Mouse (Mus musculus) activated CD4-positive, CD25-positive, alpha-beta regulatory T cell, adult 4 months (primary cell): ENCODE measurements at regions not wholly inside any gene's neighbourhood (a gene's known extent, or its start where the extent isn't known, plus 50 kb on each side); places are given as distances from the start of the nearest gene placed in this dataset.

Source experiments
- ATAC-seq: one replicate; pipeline ENCODE4 v1.8.0; 2017

- ATAC-seq = no peak
Measured at GRCm38 (mm10) chr1:164622946-164623345, 164.8 kb upstream of the Atp1b1 start.

DNA sequence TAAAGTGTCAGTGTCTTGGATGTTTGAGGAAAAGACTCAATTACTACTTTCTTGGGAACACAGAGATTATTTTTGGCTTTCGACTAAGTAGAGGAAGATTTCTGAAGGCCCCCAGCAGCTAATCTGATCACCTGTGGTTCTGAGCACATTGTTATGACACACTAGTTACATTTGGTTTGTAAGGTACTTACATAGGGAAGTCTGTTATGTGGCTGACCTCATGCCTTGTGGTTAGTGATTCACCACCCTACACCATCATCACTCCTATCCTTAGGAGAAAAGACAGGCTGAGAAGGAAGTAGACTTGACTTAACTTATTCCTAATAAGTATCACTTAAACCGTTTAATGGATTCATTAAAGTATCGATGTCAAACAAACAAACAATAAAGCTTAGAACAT, 164.3 kb upstream of the Atp1b1 start:
- ATAC-seq = no peak

DNA sequence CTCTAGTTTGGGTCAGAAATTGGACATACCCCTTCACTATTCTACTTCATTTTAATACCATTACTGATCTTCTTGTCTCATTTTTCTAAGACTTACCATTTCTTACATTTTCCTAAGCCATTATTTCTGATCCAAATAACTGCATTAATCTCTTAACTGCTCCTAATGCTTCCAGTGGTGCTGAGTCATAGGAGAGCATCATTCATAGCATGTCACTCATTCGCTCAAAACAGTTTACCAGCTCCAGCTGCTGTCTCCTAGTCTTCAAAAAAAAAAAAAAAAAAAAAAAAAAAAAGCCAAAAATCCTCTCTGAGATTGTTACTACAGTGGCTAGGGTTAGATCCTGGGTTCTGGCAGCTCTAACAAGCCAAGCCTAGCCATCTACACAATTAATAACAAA, 162.0 kb upstream of the Atp1b1 start:
- no peak for ATAC-seq

DNA sequence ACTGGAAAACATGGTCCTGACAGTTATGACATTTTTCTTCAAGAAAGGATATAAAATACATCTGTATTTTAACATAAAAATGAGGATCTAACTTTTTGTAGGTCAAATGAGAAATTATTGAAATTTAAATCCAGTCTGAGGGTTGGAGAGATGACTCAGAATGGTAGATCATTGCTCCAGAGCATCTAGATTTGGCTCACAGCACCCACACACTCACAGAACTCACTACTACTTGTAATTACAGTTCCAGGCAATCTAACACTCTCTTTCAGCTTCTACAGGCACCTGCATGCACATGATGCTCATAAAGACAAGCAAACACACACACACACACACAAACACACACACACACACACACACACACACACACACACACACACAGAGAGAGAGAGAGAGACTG, 159.7 kb upstream of the Atp1b1 start:
- no peak for ATAC-seq

DNA sequence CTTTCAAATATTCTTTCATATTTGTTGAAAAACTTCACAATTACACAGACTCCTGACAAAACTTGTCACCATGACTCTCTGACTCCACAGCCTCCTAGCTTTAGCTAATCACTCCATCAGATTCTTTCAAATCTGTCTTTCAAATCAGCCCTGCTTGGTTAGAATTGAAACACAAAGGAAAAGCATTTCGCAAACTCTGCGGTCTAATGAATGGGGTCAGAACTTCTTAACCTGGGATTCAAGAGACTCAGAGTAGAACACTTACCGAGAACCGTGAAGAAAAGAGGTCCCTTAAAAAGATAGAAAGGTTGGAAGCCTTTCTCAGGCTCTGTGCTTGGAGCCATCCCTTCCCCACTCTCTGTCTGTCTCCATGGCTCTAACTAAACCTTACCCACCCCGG, 148.9 kb upstream of the Atp1b1 start:
- no peak for ATAC-seq

DNA sequence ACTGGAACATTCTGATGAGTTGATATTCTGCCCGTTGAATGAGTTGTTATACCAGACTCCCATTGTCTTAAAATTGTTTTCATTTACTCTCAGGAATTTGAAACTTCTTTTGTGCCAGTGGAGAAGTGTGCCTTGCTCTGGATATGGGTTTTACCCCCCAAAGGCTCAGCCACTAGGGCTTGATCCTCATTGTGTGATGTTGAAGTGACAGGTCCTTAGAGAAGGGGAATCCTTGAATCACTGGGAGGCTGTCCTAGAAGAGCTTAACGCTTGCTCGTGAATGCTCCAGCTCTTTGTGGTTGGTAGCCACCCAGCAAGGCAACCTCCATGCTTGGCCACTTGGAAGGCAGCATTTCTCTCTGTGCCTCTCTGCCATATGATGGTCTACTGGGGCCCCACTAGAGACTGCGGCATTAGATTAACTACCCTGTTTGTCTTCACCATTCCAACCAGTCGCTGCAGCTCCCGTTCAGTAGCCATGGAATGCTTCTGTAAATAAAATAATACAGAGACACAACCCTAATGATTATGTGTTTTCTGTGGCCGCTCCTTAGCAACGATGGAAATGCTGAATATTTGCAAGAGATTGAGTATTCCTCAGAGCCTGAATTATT, 148.1 kb upstream of the Atp1b1 start:
- ATAC-seq = no peak

DNA sequence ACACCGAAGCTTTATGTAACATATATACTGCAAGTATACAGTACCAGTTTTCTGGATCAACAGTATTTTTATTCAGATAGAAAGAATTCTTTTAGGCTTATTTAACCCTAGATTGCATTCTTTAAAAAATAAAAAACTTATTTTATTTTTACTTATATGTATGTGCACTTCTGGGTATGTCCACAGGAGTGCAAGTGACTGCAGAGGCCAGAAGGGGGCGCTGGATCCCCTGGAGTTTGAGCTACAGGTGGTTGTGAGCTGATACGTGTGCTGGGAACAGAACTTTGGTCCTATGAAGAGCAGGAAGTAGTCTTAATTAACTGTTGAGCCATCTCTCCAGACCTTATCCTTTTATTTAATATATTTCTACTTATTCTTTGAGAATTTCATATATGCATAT, 145.3 kb upstream of the Atp1b1 start:
- no peak for ATAC-seq

DNA sequence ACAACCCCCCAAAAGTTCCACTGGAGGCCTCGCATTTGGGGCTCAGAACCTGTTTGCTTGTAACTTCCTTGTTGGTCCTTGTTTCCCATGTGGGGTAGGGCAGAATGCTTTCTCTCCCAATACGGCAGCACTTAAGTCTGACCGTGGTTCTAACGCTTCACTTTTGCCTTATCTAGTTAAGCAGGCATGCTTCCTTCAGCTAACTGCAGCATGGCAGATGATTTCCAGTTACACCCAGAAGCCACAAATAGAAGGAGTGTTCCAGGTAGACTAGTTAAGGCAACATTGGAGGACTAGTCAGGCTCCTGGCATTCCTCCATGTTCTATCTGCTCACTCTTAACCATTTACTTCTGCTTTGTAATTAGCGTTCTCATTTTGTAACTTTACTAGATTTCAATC, 144.4 kb upstream of the Atp1b1 start:
- no peak for ATAC-seq

GRCm38 (mm10) chr1:164590205-164590613, 132.1 kb upstream of the Atp1b1 start:
- no peak for ATAC-seq

DNA sequence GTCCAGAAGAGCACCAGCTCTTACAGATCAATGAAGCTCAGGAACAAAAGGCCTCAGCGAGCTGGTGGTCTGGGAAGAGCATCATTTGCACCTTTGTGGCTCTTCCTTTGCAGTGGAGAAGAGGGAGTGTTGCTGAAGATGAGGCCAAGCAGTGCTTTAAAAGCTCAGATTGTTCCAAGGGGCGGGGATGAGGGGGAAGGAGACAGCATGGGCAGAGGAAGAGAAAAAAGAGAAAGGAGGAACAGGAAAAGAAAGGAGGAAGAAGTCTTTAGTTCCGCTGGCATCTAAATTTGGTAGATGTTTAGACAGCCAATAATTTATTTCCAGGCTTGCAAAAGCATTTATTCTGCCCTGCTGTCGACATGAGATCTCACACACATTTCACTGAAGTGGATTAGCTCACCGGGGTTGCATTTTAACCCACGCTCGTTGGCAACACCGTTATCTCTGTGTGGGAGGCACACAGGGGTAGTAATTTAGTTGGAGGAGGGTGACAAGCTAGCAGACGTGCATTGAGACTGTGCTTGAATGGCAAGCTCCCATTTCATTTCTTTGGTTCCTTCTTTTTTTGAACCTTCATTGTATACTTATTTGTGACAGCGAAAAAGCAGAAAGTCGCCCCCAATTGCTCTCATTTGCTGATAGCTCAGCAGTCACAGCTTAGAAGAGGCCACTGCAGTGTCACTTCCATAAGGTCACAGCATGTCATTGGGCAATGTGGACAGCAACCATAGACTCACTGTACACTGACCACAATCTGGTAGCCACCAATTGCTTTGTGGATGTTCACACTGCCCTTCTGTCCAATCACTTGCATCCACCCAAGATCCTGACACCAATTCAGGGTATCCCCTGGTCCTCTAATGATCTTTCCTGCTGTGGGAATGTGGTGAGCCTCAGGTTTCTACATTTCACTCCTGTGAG, 128.2 kb upstream of the Atp1b1 start:
- no peak for ATAC-seq

DNA sequence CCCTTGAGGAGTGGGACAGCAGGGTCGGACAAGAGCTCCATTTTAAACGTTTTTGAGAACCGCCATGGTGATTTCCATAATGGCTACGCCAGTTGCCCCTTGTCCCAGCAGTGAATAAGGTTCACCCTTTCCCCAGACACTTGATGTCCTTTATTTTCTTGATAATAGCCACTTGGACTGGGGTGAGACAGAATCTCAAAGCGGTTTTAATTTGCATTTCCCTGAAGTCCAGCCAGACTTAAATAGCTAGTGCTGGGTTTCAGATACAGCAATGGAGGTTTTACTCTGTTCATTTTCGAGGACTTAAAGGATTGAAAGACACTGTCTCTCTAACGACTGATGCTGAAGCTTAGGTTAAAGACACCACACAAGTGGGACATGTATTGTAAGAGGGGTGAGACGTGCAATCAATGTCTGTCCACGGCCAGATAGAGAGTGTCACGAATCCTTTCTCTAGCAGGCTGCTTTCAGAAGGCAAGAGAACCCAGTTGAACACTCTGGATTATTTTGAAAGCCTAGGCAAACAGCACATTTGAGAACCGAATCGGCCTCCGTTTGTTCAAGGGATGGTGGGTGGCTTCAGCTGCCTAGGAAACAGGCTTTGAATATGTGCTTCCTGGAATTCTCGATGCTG, 118.8 kb upstream of the Atp1b1 start:
- no peak for ATAC-seq

DNA sequence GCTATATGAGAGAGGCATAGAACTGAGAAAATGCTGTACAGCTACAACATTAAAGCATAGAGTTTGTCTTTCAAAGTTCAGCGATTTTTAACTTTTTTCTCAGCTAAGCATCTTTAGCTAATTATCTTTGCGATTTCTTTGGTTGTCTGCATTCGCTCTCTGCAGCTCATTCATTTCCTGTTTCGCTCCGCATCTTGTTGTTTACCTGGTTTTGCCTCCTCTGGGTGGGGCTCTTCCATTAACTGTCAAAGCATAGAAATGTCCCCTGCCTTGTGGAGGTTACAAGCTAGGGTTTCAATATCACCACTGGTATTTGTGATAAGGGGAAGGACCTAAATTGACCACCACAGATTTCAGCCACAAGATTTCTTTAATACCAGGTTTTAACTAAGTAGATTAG, 115.5 kb upstream of the Atp1b1 start:
- ATAC-seq = peak; percentile 43

DNA sequence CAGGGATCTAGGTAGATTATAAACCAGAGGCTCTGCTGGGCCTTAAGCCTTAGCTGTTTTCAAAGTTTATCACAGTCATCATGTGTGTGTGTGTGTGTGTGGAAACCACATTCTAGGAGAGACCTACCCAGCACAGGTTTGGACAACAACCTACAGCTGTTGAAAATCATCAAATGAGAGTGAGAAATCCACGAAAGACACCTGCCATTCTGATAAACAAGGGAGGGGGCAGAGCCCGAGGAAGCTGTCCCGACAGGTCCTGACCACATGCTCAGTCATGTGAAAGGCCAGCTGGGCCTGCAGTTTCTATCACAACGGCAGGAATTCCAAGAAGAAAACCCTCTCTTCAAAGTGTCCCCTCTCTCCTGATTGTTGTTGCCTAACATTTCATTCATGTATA, 114.0 kb upstream of the Atp1b1 start:
- ATAC-seq = no peak

DNA sequence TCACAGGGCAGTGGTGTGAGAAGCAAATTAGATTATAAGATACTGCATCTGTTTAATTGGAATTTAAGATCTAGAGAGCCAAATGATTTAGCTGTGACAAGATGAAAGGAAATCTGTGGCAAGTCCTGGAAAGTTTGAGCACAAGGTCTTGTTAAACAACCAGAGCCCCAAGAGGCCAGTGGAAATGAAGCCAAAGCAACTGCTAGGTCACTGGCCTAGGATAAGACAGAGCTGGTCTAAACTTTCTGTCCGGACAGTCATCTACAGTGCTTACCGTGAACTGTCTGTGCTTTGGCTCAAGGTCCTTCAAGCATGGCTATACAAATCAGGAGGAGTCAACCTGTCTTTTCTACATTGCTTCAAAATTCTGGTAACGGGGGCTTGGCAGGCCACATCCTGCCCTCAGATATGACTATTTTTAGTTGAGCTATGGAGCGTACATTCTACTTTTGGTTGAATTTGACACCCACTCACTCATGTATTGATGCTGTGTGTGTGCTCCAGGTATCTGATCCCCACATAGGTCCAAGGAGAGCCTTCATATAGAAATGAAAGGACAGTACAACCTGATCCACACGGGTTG, 113.4 kb upstream of the Atp1b1 start:
- peak; percentile 65 for ATAC-seq

GRCm38 (mm10) chr1:164564847-164565246, 106.7 kb upstream of the Atp1b1 start:
- ATAC-seq = no peak

GRCm38 (mm10) chr1:164559546-164560228, 101.5 kb upstream of the Atp1b1 start:
- ATAC-seq = no peak

GRCm38 (mm10) chr1:164552658-164553057, 94.5 kb upstream of the Atp1b1 start:
- no peak for ATAC-seq

GRCm38 (mm10) chr1:164551019-164551418, 92.9 kb upstream of the Atp1b1 start:
- no peak for ATAC-seq

DNA sequence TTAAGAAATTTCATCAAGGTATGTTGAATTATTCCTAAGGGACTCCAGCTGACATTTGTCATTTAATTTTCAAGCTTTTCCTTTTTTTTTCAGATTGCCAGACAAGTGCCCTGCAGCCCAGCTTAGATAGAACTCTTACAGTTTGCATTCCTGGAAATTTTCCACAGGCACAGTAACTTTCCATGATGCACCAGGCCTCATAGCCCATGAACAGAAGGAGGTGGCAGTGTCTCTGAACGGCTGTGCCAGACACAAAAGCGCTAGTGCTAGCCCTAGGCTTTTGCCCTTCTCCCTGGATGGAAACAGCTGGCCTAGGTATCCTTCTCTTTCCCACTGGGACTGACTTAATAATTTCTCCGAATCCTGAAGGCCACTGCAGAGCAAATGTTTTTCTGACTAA, 92.4 kb upstream of the Atp1b1 start:
- no peak for ATAC-seq

GRCm38 (mm10) chr1:164548071-164548470, 89.9 kb upstream of the Atp1b1 start:
- ATAC-seq = no peak

DNA sequence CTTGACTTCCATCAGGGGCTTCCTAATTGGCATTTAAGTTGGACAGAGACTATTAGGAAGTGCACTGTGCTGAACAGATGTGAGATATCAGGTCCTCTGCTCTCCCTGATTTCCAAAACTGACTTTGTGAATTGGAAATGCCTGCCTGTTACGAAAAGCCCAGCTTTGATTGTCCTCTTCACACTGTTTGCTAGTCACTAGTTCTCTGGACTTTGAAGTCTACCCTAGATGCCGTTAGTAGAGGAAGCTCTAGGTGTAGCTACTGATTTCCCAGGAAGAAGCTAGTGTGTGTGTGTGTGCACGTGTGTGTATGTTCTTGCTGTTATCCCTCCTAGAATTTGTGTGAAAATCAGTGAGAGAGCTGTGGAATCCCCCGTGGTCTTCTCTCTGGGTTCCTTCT, 87.7 kb upstream of the Atp1b1 start:
- no peak for ATAC-seq

- no peak for ATAC-seq
Measured at GRCm38 (mm10) chr1:164543045-164543803, 85.1 kb upstream of the Atp1b1 start.
